Mouse (Mus musculus) heart, adult 2 months (tissue): ENCODE results near the gene Pofut2.

Source experiments
- CTCF ChIP-seq: fragments of 200-600 bp; IDR thresholded peaks from 2 replicates; pipeline ENCODE4 v1.8.1; 2022; ENCODE audit warnings: antibody characterized with exemption, mild to moderate bottlenecking, moderate library complexity
- EP300 ChIP-seq: fragments of 200-500 bp; IDR thresholded peaks from 2 replicates; pipeline ENCODE4 v1.6.1; 2011; ENCODE audit warnings: low read depth, low read length, control low read depth; ENCODE audit not compliant: insufficient read depth
- POLR2A ChIP-seq: fragments of 200-500 bp; IDR thresholded peaks from 2 replicates; pipeline ENCODE4 v1.6.1; 2011; ENCODE audit warnings: mild to moderate bottlenecking, low read depth, low read length, control low read depth; ENCODE audit not compliant: insufficient read depth

- TF ChIP-seq CTCF: no peak
- no peak for TF ChIP-seq POLR2A
- TF ChIP-seq EP300: no peak
Measured at GRCm38 (mm10) chr10:77255231-77255630, 3.8 kb upstream of the Pofut2 start.
